Mouse (Mus musculus) ovary, postnatal 10 days (tissue): ENCODE results near the gene Tmub1.

ENCODE experiments used
- DNase-seq: peaks from one replicate; pipeline ENCODE4 v3.0.0; 2022; ENCODE audit warnings: low spot score

Gene Tmub1

DNA sequence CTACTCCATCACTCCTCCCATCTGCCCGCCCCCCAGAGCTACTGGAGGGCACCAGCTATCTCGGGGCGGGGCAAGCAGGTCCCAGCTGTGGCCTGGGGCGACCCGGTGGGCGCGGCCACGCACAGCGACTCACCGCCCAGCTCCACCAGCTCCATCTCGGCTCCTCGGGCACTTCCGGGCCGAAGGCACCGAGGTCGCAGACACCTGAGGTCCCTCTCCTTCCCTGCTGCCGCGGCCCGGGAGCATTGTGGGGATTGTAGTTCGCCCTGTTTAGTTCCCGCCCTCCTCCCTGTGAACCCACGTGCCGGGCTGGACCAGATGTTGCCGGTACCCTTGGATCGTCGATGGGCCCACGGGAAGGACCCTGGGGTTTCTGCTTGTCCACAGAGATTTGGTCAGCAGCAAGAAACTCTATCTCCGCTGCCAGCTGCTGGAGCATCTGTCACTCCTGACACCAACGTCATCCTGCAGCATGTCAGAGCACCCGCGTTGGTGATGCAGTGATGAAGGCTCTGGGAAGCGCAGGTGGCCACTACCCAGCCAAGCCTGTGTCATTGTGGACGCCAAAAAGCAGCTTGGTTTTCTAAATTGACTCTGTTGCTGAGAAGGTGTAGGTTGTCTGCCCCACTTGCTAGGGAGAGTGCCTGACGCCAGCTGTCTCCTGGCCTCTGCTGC is at the start of gene Tmub1:
Gene Tmub1, minus strand, starts transcription at position 231 of the 675 bp plus-strand sequence.
- DNase-seq, result peak; percentile 45

DNA sequence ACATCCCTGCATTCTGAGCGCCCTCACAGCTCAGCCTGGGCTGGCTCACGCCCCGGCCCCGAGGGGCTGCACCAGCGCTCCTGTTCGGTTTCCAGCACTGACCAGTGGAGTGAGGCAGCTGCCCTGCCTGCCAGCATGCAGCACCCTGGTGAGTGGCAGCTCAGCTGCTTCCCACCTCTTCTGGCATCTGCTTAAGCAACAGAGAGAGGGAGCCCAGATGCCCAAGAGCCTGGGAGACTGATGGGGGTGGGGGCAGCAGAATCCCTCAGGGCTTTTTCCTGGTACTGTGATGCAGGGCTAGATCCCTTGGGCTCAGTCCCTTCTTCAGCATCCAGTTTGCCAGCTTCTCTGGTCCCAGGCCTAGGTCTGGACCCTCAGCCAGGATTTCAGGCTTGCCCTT is 49.1 kb upstream of the Tmub1 start:
- DNase-seq, result no peak

DNA sequence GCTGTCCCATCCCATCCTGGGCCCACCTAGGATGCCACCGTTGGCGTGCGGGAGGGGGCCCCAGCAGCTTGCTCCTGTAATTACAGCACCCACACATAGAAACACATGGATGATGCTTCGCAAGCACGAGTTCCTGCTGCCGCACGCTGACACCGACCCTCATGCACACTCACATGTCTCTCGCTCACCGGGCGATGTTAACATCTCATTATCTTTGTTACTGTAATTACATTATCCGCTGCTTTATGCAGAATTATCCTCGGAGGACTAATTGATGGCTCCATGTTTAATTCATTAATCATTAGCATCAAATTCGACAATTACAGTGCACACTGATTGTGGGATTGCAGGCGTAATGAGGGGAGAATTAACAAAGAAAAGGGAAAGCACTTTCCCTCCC is 47.4 kb upstream of the Tmub1 start:
- DNase-seq, result no peak

GRCm38 (mm10) chr5:24492546-24493285 is 45.1 kb upstream of the Tmub1 start:
- DNase-seq, result no peak

- DNase-seq, result no peak
Measured at GRCm38 (mm10) chr5:24490413-24490920, 42.8 kb upstream of the Tmub1 start.

DNA sequence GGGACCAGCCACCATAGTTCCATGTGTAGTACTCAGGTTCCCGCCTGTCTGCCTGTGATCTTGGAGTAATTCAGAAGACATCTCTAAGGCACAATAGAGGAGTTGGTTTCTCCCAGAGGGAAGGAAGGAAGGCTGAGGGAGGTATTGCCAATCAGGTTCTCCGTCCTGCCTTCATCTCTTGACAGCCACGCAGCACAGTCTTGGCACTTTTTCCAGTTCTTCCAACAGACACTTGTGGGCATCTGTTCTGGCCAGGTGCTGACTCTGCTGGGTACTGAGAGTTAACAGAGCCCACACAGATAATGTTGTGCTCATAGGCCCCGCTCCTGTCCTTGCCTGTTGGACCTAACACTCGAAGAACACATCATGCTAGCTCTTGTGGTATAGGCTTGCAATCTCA is 39.1 kb upstream of the Tmub1 start:
- no peak for DNase-seq

- peak; percentile 61 for DNase-seq
Measured at GRCm38 (mm10) chr5:24486097-24486496, 38.4 kb upstream of the Tmub1 start.

DNA sequence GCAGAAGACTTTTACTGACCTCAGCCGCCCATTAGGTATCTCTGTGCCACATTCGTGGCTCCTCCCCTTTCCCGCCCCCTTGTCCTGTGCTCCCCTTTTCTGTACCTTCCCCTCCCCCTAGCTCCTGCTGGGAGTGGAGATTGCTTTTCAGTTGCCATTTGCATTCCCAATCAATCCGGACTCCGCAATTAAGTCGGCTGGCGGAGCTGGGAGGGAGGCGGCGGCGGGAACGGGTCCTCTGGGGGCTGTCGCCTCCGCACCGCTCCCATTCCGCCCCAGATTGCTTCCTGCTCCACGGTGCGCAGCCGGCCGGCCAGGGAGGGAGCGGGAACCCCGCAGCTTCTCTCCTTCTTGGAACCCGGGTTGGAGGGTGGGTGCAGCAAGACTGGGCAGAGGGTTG is 37.3 kb upstream of the Tmub1 start:
- no peak for DNase-seq

DNA sequence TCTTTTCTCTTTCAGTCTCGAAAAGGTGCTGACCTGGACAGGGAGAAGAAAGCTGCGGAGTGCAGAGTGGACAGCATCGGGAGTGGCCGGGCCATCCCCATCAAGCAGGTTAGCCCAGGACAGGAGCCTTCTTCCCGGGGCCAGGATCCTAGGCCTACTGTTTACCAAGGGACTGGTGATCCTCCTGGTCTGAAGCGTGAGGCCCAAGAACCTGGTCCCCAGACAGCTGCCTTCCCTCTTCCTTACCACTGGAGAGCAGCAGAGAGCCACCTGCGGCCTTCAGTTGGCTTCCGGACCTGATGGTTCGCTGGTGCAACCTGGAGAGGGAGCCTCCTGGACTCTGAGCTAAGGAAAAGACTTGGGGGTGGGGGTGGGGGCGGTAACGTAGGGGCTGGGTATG is 35.7 kb upstream of the Tmub1 start:
- DNase-seq, result no peak

DNA sequence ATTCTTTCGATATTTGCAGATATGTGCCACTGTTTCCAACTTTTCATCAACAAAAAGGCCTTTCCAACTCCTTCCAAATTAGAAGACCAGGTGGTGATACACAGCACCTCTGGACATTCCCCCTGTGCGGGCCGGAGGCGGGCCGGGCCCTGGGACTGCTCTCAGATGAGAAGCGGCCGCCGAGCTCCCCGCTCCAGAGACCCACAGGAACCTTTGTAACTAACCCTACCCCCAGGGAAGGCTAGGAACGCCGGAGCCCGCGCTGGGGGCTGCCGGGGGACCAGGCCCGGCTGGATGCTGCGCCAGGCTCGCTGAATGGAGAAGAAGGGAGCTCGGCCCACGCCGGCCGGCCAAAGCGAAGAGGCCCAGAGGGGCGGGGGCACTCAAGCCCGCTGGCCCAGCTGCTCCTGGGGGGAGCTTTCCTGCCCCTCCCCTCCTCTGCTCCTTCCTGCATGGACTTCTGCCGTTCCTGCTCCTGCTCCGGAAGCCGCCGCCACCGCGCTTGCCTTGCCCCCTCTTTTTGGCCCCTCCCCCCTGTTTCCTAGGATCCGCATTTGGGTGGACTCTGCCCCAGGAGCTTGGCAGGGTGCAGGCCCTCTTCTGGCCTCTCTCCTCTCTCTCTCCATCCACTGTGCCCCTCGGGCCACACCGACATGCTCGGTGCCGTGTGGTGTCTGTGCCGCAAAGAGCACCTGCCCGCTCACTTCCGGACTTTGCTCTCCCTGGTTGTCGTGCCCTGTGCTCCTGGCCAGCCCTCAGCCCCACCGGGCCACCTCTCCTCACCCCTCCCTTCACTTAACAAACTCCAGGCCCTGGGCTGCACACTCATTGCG is 34.8 kb upstream of the Tmub1 start:
- DNase-seq, result no peak

- peak; percentile 27 for DNase-seq
Measured at GRCm38 (mm10) chr5:24481647-24482046, 34.0 kb upstream of the Tmub1 start.

GRCm38 (mm10) chr5:24477909-24478308 is 30.3 kb upstream of the Tmub1 start:
- DNase-seq, result no peak

DNA sequence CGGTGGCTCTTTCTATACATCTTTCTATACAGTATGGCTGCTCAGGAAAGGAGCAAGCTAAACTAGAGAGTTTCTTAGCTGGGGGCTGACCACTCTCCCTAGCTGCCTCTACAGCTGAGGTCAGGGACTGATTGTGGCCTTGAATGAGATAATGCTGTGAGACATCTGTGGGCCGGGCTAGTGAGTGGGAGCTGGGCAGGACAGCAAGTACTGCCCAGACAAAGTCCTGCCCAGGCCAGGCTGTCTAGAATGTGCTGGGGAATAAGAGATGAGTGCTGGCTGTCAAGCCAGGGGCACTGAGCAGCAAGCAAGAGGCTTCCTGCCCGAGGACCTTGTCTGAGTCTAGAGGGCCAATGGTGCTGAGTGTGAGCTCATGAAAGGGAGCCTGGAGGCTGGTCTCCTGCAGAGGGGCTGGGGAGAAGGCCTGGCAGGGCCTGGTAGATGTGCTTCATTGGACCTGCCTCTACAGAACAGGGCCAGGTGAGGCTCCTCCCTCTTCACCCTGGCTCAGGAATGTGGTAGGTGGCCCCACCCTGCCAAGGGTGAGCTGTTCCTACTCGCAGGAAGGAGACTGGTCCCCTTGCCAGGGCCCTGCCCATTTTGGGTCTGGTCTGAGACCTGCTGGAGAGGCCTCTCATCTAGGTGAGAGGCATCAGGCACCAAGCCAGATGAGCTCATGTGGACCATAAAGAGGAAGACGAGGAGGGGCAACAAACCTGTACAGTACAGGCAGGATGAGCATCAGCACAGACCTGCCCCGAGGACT is 28.0 kb upstream of the Tmub1 start:
- DNase-seq, result no peak

- peak; percentile 21 for DNase-seq
Measured at GRCm38 (mm10) chr5:24474723-24475261, 27.1 kb upstream of the Tmub1 start.

GRCm38 (mm10) chr5:24474025-24474722 is 26.5 kb upstream of the Tmub1 start:
- DNase-seq, result no peak

- no peak for DNase-seq
Measured at GRCm38 (mm10) chr5:24472884-24473619, 25.4 kb upstream of the Tmub1 start.

DNA sequence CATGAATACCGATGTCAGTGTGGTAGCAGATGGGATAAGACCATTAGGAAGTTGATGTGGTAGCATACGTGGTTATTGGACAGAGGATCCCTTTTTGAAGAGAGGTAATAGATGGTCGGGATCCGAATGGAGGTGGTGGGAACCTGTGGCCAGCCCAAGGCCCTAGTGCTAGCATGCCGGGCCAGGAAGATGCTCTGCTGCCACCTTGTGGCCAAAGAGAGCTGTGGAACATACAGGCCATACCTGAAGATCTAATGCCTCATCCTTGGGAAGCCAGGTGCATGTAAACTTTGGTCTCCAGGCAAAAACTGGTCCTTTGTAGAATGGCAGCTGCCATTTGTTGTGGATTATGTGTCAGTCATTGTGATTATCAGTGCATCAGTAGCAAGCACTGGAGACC is 22.9 kb upstream of the Tmub1 start:
- DNase-seq, result no peak

- no peak for DNase-seq
Measured at GRCm38 (mm10) chr5:24466762-24467161, 19.1 kb upstream of the Tmub1 start.

- DNase-seq, result no peak
Measured at GRCm38 (mm10) chr5:24455613-24456012, 8.0 kb upstream of the Tmub1 start.

DNA sequence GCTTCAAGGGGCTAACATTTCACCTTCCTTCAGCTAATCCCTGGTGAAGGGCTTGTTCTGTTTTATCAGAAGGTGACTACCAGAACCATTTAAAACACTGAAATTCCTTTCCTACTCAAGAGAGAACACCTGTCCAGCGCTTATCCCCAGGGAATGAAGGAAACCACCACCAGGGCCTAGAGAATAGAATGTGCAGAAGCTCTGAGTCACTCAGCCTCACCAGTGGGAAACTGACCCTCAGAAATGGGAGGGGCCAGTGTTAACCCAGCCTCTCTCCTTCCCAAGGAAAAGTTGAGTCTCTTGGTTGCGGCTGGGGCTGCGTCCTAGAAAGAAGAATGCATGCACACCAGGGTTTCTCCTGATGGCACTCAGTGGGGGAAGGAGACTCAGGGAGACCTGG is 7.4 kb upstream of the Tmub1 start:
- DNase-seq, result no peak
